Mouse (Mus musculus): ENCODE data around the gene Slc6a12.

Gene Slc6a12

DNA sequence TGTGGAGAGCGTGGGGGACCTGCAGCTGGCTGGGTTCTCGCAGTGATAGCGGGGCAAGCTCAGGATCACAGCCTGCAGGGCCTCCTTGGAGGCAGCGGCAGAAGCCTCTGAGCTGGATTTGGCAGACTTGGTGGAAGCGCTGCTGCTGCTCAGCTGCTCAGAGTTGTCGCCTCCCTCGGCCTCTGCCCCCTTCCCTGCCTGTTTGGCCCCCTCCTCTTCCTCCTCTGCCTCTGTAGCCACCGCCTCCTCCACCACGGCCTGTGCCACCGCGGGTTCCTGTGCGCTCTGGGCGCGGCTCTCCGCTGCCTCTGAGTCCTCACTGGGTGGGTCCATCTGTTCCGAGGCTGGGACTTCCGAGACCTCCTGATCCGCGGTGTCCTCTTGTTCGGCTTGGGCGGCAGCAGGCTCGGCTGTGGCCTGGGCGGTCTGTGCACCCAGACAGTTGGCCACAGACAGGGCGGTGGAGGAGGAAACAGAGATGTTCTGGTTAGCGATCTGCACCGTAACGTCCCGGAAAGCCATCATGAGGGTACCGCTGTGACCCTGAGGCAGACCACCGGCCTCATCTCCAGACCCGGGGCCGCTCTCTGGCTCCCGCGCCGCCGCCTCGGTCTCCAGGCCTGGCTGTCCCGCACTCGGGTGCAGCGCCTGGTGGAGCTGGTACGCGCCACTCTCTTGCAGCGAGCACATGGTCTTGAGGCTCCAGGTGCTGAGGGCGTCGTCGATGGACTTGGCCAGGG is 69.9 kb downstream of the Slc6a12 start:
- DNase-seq (ENCODE audit: low spot score), result no peak

Data from lung, postnatal 25 days (tissue).